Mouse (Mus musculus) R1 (cell line): Measurements from ENCODE around the gene Pik3cg.

Experiments used
- DNase-seq: peaks from one replicate; pipeline ENCODE4 v3.0.0-alpha.2; 2018; ENCODE audit warnings: low read depth, low spot score

The Pik3cg gene

DNA sequence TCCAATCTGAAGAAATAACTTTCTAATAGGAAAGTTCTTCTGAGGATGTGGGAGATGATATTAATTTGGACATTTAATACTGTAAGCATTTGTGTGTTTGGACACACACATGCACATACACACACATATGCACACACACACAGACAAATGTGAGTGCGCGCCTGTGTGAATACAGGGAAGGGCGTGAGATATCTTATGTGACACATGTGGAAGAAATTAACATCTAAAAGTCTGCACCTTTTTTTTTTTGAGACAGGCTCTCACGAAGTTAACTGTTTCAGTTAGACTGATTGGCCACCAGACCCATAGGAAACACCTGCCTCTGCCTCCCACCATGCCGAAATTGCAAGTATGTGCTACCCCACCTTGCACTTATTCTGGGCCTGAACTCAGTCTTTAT, 64.7 kb downstream of the Pik3cg start:
- no peak for DNase-seq

GRCm38 (mm10) chr12:32143151-32143550, 65.3 kb downstream of the Pik3cg start:
- DNase-seq = no peak

- DNase-seq = no peak
Observed at GRCm38 (mm10) chr12:32141766-32142165, 66.7 kb downstream of the Pik3cg start.

DNA sequence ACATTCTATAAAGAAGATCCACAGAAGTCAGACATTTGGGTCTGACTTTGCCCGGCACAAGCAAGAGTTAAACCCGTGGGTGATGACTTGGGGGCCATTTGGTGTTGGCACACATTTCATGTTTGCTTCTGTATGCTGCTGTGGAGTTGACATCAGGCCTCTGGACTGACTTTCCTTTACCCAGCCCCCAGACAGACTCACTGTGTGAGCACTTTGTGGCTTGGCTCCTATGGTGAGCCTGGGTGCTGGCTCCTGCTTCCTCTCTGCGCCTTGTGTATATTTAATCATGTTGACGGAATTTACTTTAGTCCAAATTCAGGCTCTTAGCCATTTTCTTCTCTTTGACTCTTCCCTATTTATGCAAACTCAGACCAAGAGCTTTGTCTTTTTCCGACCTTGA, 69.6 kb downstream of the Pik3cg start:
- no peak for DNase-seq

DNA sequence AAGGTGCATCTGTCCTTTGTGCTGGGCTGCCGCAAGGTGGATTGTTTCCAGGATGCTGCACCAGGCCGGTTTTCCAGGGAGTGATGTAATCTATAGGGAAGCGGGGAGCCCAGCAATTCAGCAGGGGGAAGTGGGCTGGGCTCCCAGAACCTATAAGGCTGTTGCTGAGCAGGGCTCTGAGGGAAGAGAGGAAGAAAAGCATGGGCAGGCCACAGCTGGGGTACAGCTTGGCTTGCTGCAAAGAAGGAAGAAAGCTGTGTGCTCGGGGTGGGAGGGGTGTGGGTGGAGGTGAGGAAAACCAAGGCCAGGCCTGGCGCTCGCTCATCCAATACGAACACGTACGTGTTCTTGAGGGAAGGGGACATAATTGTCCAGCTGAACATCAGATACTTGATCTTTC, 70.1 kb downstream of the Pik3cg start:
- DNase-seq = no peak

- DNase-seq = no peak
Observed at GRCm38 (mm10) chr12:32137542-32137941, 70.9 kb downstream of the Pik3cg start.

GRCm38 (mm10) chr12:32127599-32128507, 80.6 kb downstream of the Pik3cg start:
- no peak for DNase-seq

DNA sequence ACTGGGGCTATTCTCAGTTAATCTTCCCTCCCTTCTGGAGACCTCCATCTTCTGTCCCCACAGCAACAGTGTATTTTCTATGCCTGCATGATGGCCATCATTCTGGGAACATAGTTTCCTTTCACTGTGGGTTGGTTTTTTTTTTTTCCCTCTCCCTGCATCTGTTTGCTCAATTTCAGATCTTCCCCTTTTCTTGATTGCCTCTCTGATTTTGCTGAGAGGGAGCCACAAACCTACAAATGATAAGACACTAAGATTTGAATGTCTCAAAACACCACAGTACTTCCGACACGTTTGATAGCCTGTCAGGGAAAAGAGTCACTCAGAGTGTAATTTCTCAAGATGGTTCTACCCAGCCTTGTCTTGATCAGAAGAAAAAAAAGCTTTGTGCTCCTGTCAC, 81.3 kb downstream of the Pik3cg start:
- no peak for DNase-seq

GRCm38 (mm10) chr12:32124456-32124855, 84.0 kb downstream of the Pik3cg start:
- DNase-seq = no peak

- no peak for DNase-seq
Observed at GRCm38 (mm10) chr12:32124030-32124429, 84.4 kb downstream of the Pik3cg start.

- no peak for DNase-seq
Observed at GRCm38 (mm10) chr12:32123559-32123958, 84.9 kb downstream of the Pik3cg start.
